Mouse (Mus musculus) hindbrain, embryonic 10.5 days (tissue): ENCODE results near the gene Gm49368. TPM values are rescaled to one million over a fixed set of nuclear protein-coding genes. Genes with fewer than 3 reads are reported as not detected.
"Not testable (repeated sequence)": the region's sequence is repeated elsewhere in the genome, so short reads cannot be mapped to it uniquely, and the experiment has no call there.

Source experiments
- DNase-seq: peaks from one replicate; pipeline ENCODE4 v3.0.0-alpha.2; 2017; ENCODE audit warnings: low spot score
- H3K27ac ChIP-seq: fragments of 300-500 bp; sonication (generic); 2 replicates; pipeline ENCODE4 v1.5.1; 2016; ENCODE audit warnings: mild to moderate bottlenecking, moderate library complexity
- H3K27me3 ChIP-seq: fragments of 300-500 bp; sonication (generic); 2 replicates; pipeline ENCODE4 v1.6.1; 2016; ENCODE audit warnings: mild to moderate bottlenecking; ENCODE audit not compliant: poor library complexity, insufficient read depth, severe bottlenecking
- H3K36me3 ChIP-seq: fragments of 300-500 bp; sonication (generic); 2 replicates; pipeline ENCODE4 v1.6.1; 2016; ENCODE audit warnings: mild to moderate bottlenecking, moderate library complexity
- H3K4me1 ChIP-seq: fragments of 300-500 bp; sonication (generic); replicated peaks from 2 replicates; pipeline ENCODE4 v1.6.1; 2016; ENCODE audit warnings: mild to moderate bottlenecking
- H3K4me3 ChIP-seq: fragments of 300-500 bp; sonication (generic); 2 replicates; pipeline ENCODE4 v1.5.1; 2016; ENCODE audit warnings: mild to moderate bottlenecking, moderate library complexity
- H3K9me3 ChIP-seq: fragments of 300-500 bp; sonication (generic); 2 replicates; pipeline ENCODE4 v1.6.1; 2016; ENCODE audit warnings: mild to moderate bottlenecking, moderate library complexity
- WGBS: fragments of 180-500 bp; shearing (Covaris S2); methylation state at CpG from one replicate; pipeline ENCODE4 v1.1.7; 2016; 5-methylcytosine and 5-hydroxymethylcytosine counted together
- polyA plus RNA-seq: library from polyadenylated mRNA; unstranded; fragments of >200 nt; fragmentation: Nextera tagmentation; extraction: Ambion mirVana; gene quantifications from 2 replicates; pipeline ENCODE4 v1.2.1, GENCODE M21; 2016

Gene Gm49368
- polyA plus RNA-seq, result 0.04 TPM in 1 of 2 replicates, not detected in the other

GRCm38 (mm10) chr7:128062456-128062855 is at the start of gene Gm49368, which contains the start of gene Itgam:
Gene Gm49368 (plus strand): TSS chr7:128062683.
Gene Itgam (plus strand): TSS chr7:128062640.
- H3K9me3 ChIP-seq, result no peaks in the 10 kb centered on the region
- H3K36me3 ChIP-seq, result no peaks in the 10 kb centered on the region
- 93% methylated on average over 7 of the region's 7 CpGs for WGBS
- no peaks in the 10 kb centered on the region for H3K27me3 ChIP-seq
- no peak for DNase-seq
- no peak within 1 kb of the TSS for H3K27ac ChIP-seq
- no peaks in the 10 kb centered on the region; the same call in 1 of the 2 replicates for H3K4me1 ChIP-seq
- H3K4me3 ChIP-seq, result no peak within 1 kb of the TSS

DNA sequence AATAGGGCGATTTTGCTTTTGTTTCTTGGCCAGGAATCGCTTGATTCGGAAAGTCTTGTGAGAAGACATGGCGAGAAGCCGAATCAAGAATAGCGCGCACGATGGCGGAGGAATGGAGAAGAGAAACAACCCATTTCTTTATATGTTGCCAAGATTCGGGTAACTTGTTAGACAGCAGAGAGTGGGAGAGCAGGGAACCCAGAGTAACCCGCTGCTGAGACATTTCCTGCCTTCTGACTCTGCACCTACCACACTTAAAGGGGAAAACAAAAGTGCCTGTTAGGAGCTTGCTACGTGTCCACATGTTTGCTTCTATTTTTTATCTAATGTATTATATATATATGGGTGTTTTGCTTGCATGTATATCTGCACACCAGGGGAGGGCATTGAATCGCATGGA is 49.4 kb upstream of the Gm49368 start:
- WGBS, result 91% methylated on average over 13 of the region's 13 CpGs

DNA sequence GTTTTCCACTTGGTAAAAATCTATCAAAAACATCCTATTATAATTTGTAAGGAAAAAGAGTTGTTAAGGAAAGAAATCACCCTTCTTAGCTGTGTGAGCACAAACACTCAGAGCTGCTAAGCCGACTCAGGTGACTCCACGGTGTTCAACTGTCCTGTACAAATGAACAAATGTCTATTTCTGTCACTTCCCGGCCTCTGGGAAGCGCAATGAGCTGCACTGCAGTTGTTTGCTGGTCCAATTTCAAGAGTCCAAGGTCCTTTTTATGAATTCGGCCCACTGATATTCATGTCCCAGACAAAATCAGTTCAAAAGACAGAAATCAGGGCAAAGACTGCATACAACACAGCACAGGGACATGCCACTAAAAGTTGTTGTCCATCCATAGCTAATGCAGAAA is 46.3 kb upstream of the Gm49368 start:
- 91% methylated on average over 5 of the region's 5 CpGs for WGBS
- H3K4me3 ChIP-seq, result not testable (repeated sequence)

More for the DNA sequence above, 49.4 kb upstream of the Gm49368 start:
- Histone ChIP-seq H3K36me3 (no peaks in the 10 kb centered on the region), H3K9me3 (no peaks in the 10 kb centered on the region), H3K4me3 (no peak overlapping the region), H3K27me3 (peaks cover 24% of the 10 kb centered on the region; the same call in 1 of the 2 replicates), H3K4me1 (peaks cover 9% of the 10 kb centered on the region), H3K27ac (no peak overlapping the region)
- no peak for DNase-seq

GRCm38 (mm10) chr7:128016650-128017049 is 45.8 kb upstream of the Gm49368 start:
- H3K27me3 ChIP-seq, result no peaks in the 10 kb centered on the region
- no peaks in the 10 kb centered on the region for H3K9me3 ChIP-seq
- DNase-seq, result no peak
- no peak overlapping the region for H3K27ac ChIP-seq
- no peaks in the 10 kb centered on the region for H3K4me1 ChIP-seq
- H3K4me3 ChIP-seq, result no peak overlapping the region
- H3K36me3 ChIP-seq, result no peaks in the 10 kb centered on the region
- 88% methylated on average over 6 of the region's 6 CpGs for WGBS

More for the DNA sequence above, 46.3 kb upstream of the Gm49368 start:
- H3K27ac ChIP-seq, H3K36me3 ChIP-seq, H3K9me3 ChIP-seq, H3K4me1 ChIP-seq, DNase-seq, H3K27me3 ChIP-seq: not testable (repeated sequence)

GRCm38 (mm10) chr7:128018275-128018674 is 44.2 kb upstream of the Gm49368 start:
- Histone ChIP-seq H3K27me3 (no peaks in the 10 kb centered on the region), H3K4me1 (no peaks in the 10 kb centered on the region), H3K27ac (no peak overlapping the region), H3K9me3 (no peaks in the 10 kb centered on the region), H3K4me3 (no peak overlapping the region), H3K36me3 (no peaks in the 10 kb centered on the region)
- WGBS, result 89% methylated on average over 3 of the region's 3 CpGs
- DNase-seq, result no peak

DNA sequence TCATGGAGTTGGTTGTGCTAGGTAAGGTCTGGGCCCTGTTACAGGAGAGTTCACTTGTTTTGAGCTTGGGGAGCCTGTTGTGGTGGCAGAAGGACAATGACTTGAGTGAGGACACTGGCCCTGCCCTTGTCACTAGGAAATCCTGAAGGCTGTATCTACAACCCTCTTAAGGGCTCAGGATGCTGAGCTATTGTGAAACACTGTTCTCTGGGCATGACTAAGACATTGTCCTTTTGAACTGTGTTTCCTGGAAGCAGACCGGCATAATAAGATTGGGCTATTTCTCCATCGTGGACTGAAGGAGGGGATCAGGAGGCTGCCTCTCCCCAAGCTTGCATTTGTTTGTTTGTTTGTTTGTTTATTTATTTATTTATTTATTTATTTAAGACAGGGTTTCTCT is 43.3 kb upstream of the Gm49368 start:
- Histone ChIP-seq H3K27ac (no peak overlapping the region), H3K9me3 (no peaks in the 10 kb centered on the region), H3K4me3 (no peak overlapping the region), H3K36me3 (no peaks in the 10 kb centered on the region), H3K4me1 (no peaks in the 10 kb centered on the region), H3K27me3 (no peaks in the 10 kb centered on the region)
- DNase-seq, result no peak
- 86% methylated on average over 2 of the region's 2 CpGs for WGBS

GRCm38 (mm10) chr7:128022974-128023373 is 39.5 kb upstream of the Gm49368 start:
- no peak for DNase-seq
- H3K36me3 ChIP-seq, result no peaks in the 10 kb centered on the region
- WGBS, result 64% methylated on average over 8 of the region's 8 CpGs
- no peaks in the 10 kb centered on the region for H3K27me3 ChIP-seq
- no peak overlapping the region for H3K27ac ChIP-seq
- no peak overlapping the region for H3K4me3 ChIP-seq
- no peaks in the 10 kb centered on the region for H3K4me1 ChIP-seq
- H3K9me3 ChIP-seq, result no peaks in the 10 kb centered on the region

DNA sequence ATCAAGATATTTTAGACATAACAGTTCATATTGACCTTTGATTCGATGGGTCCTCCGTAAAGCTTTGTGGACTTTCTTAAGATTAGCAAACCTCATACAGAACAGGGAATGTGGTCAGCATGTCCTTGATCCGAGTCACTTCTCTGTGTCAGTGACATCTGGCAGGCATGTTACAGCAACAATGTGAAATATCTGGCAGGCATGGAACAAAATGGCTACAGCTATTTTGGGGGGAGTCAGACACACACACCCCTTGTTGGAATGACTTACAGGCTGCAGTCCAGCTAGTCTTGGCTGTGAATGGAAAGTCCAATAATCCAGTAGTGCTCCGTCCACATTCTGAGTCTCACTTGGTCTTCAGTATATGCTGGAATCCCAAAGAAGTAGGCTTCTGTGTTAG is 38.9 kb upstream of the Gm49368 start:
- 90% methylated on average over 4 of the region's 4 CpGs for WGBS
- no peak overlapping the region for H3K27ac ChIP-seq
- H3K4me1 ChIP-seq, result no peaks in the 10 kb centered on the region
- no peak overlapping the region for H3K4me3 ChIP-seq
- no peak for DNase-seq
- no peaks in the 10 kb centered on the region for H3K27me3 ChIP-seq
- no peaks in the 10 kb centered on the region for H3K9me3 ChIP-seq
- no peaks in the 10 kb centered on the region for H3K36me3 ChIP-seq

GRCm38 (mm10) chr7:128024364-128024763 is 38.1 kb upstream of the Gm49368 start:
- WGBS, result 92% methylated on average over 9 of the region's 9 CpGs
- no peak overlapping the region for H3K27ac ChIP-seq
- no peak overlapping the region for H3K4me3 ChIP-seq
- H3K9me3 ChIP-seq, result no peaks in the 10 kb centered on the region
- no peaks in the 10 kb centered on the region for H3K4me1 ChIP-seq
- no peak for DNase-seq
- no peaks in the 10 kb centered on the region for H3K36me3 ChIP-seq
- H3K27me3 ChIP-seq, result no peaks in the 10 kb centered on the region

- Histone ChIP-seq H3K27me3 (no peaks in the 10 kb centered on the region), H3K9me3 (no peaks in the 10 kb centered on the region), H3K27ac (no peak overlapping the region), H3K4me3 (no peak overlapping the region), H3K4me1 (no peaks in the 10 kb centered on the region), H3K36me3 (no peaks in the 10 kb centered on the region)
- WGBS, result 88% methylated on average over 4 of the region's 4 CpGs
- no peak for DNase-seq
Observed at GRCm38 (mm10) chr7:128024932-128025331, 37.6 kb upstream of the Gm49368 start.

DNA sequence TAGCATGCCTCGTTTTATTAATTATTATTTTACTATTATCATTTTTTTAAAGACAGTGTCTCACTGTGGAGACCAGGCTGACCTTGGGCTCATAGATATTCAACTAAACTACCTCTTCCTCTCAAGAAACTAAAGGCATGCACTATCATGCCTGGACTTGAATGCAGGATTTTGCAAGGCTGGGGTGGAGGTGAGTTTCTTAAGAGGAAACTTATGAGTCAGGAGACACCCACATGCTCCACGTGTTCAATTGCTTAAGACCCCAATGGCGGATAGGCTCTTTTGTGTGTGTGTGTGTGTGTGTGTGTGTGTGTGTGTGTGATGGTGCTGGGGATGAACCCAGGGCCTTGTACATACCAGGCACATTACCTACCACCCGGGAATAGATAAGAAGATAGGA is 37.1 kb upstream of the Gm49368 start:
- Histone ChIP-seq H3K4me1 (no peaks in the 10 kb centered on the region), H3K27me3 (no peaks in the 10 kb centered on the region), H3K27ac (no peak overlapping the region), H3K4me3 (no peak overlapping the region), H3K36me3 (no peaks in the 10 kb centered on the region), H3K9me3 (no peaks in the 10 kb centered on the region)
- 83% methylated on average over 4 of the region's 4 CpGs for WGBS
- no peak for DNase-seq

- WGBS, result 38% methylated on average over 9 of the region's 9 CpGs
- DNase-seq, result peak; percentile 27
Observed at GRCm38 (mm10) chr7:128031403-128031976, 31.0 kb upstream of the Gm49368 start.

GRCm38 (mm10) chr7:128032290-128032988 is 30.0 kb upstream of the Gm49368 start:
- Histone ChIP-seq H3K4me3 (no peak overlapping the region), H3K4me1 (no peaks in the 10 kb centered on the region), H3K9me3 (no peaks in the 10 kb centered on the region), H3K27me3 (no peaks in the 10 kb centered on the region), H3K36me3 (no peaks in the 10 kb centered on the region), H3K27ac (no peak overlapping the region)
- no peak for DNase-seq
- 91% methylated on average over 5 of the region's 5 CpGs for WGBS

More at GRCm38 (mm10) chr7:128031403-128031976, 31.0 kb upstream of the Gm49368 start:
- Histone ChIP-seq H3K36me3 (no peaks in the 10 kb centered on the region), H3K27me3 (no peaks in the 10 kb centered on the region), H3K4me1 (no peaks in the 10 kb centered on the region), H3K27ac (no peak overlapping the region), H3K4me3 (no peak overlapping the region), H3K9me3 (no peaks in the 10 kb centered on the region)
